Mouse (Mus musculus): ENCODE measurements at regions not wholly inside any gene's neighbourhood (a gene's known extent, or its start where the extent isn't known, plus 50 kb on each side); places are given as distances from the start of the nearest gene placed in this dataset.
A peak's percentile ranks its signal among the peaks of the same experiment; 100 is the strongest.

DNA sequence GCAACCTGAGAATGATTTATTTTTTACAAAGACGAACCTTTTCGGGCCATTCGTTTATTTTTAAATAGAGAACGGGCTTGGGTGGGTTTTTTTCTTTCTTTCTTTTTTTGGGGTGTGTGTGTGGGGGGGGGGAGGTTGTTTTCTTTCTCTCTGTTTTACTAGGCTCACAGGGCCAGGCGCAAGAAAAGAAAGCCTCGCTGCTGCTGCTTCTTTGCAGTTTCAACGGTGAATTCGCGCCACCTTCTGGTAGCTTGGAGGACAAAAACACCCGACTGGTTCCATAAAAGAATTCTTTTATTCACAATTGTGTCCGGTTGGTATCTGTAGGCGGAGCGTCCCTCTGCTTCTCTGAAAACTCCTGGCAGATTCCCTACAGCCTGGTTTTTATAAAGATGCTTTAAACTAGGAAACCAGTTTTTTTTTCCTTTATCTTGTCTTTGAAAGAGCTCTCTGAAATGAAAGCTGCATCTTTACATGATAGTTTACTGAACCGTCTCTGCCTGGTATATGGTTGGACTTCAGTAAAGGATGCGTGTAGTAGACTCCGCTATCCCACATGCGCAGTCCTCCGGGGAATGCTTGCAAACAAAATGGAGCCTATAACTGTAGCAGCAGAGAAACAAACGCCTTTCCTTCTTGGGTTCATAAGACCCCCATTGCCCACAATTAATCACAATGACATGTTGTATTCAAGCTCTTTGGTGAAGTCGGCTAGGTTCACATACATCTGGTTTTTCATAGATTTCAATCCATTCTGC, 151.9 kb downstream of the Insig2 start:
- peak; percentile 93 for DNase-seq (ENCODE audit: low spot score)
- 0 out of 2 replicates have a peak, but pooled peaks cover 4% of the 10 kb centered on the region for H3K4me1 ChIP-seq (replicated peaks; ENCODE audit: control insufficient read depth, insufficient read depth, low read length)
- H3K9me3 ChIP-seq (ENCODE audit: control insufficient read depth, low read length) = no peaks in the 10 kb centered on the region
- peak; percentile 58; the same call in 1 of the 2 replicates for ATAC-seq (ENCODE audit: low FRiP score)
- peaks cover 48% of the 10 kb centered on the region for H3K27me3 ChIP-seq (ENCODE audit: control insufficient read depth, insufficient read depth, low read length)
- no peaks in the 10 kb centered on the region for H3K36me3 ChIP-seq (replicated peaks; ENCODE audit: control insufficient read depth, insufficient read depth)
- peak overlapping the region; percentile 16 for H3K4me2 ChIP-seq (replicated peaks)
- no peak overlapping the region for H3K9ac ChIP-seq
- WGBS = 12% methylated on average over 20 of the region's 20 CpGs
- H3K27ac ChIP-seq = no peak overlapping the region
- H3K4me3 ChIP-seq (replicated peaks; ENCODE audit: low read length) = no peak overlapping the region

DNA sequence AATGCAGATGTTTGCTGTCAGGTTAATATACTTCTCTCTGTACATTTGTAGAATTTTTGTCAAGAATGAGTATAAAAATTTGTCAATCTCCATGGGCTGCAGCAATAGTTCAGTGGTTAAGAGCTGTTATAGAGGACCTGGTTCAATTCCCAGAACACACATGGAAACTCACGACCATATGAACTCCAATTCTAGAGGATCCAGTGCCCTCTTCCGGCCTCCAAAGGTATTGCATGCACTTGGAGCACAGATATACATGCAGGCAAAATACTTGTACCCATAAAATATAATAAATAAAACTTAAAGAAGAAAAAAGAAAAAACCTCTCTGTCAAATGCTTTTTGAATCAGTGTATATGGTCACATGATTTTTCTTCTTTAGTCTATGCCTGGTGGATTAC, 143.5 kb downstream of the Insig2 start:
- no peak overlapping the region for H3K27ac ChIP-seq
- no peak overlapping the region for H3K4me2 ChIP-seq (replicated peaks)
- no peaks in the 10 kb centered on the region for H3K27me3 ChIP-seq (ENCODE audit: control insufficient read depth, insufficient read depth, low read length)
- H3K4me1 ChIP-seq (replicated peaks; ENCODE audit: control insufficient read depth, insufficient read depth, low read length) = no peaks in the 10 kb centered on the region
- no peaks in the 10 kb centered on the region for H3K9me3 ChIP-seq (ENCODE audit: control insufficient read depth, low read length)
- H3K4me3 ChIP-seq (replicated peaks; ENCODE audit: low read length) = no peak overlapping the region
- H3K9ac ChIP-seq = no peak overlapping the region
- no peak for DNase-seq (ENCODE audit: low spot score)
- no peaks in the 10 kb centered on the region for H3K36me3 ChIP-seq (replicated peaks; ENCODE audit: control insufficient read depth, insufficient read depth)
- 60% methylated on average over 2 of the region's 2 CpGs for WGBS
- no peak for ATAC-seq (ENCODE audit: low FRiP score)

DNA sequence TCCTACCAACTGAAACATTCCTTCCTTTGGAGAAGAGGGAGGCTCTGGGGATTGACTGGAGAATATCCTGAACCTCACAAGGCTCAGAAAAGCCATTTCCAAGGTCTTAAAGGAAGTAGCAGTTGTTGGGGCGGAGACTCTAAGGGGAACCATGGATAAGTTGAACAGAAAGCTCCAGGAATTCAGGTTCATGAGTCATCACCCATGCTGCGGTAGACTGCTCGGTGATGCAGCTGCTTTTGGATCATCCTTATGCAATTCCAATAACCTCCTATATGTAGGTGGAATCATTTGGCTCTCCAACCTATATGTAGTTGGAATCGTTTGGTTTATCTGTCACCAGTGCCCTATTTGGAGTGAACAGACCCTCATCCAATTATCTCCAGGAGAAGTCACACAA, 137.6 kb downstream of the Insig2 start:
- no peak for DNase-seq (ENCODE audit: low spot score)
- H3K9me3 ChIP-seq (ENCODE audit: control insufficient read depth, low read length) = no peaks in the 10 kb centered on the region
- no peak overlapping the region for H3K4me3 ChIP-seq (replicated peaks; ENCODE audit: low read length)
- H3K4me2 ChIP-seq (replicated peaks) = no peak overlapping the region
- no peak for ATAC-seq (ENCODE audit: low FRiP score)
- H3K9ac ChIP-seq = no peak overlapping the region
- H3K27me3 ChIP-seq (ENCODE audit: control insufficient read depth, insufficient read depth, low read length) = no peaks in the 10 kb centered on the region
- H3K4me1 ChIP-seq (replicated peaks; ENCODE audit: control insufficient read depth, insufficient read depth, low read length) = no peaks in the 10 kb centered on the region
- no peak overlapping the region for H3K27ac ChIP-seq
- WGBS = 91% methylated on average over 4 of the region's 4 CpGs
- no peaks in the 10 kb centered on the region for H3K36me3 ChIP-seq (replicated peaks; ENCODE audit: control insufficient read depth, insufficient read depth)

DNA sequence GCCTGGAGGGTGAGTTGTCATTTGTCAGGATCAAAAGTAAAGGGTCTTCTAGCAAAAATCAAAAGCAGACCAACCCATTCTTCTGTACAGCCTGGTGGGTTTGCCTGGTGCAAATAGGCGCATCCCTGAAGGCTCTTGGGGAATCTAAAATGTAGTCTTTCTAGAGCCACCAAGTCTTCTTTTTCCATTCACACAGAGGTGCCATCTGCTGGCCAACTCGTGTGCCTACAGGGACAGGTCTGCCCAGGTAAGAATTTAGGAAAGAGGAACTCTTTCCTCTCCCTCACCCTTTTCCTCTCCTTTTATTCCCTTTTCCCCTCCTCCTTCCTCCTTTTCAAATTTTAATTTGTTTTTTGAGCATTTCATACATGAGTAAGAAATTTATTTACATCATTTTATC, 116.5 kb downstream of the Insig2 start:
- WGBS = 22% methylated on average over 2 of the region's 2 CpGs
- Histone ChIP-seq H3K9ac (no peak overlapping the region), H3K9me3 (ENCODE audit: control insufficient read depth, low read length) (no peaks in the 10 kb centered on the region), H3K27me3 (ENCODE audit: control insufficient read depth, insufficient read depth, low read length) (no peaks in the 10 kb centered on the region), H3K27ac (no peak overlapping the region), H3K36me3 (replicated peaks; ENCODE audit: control insufficient read depth, insufficient read depth) (no peaks in the 10 kb centered on the region), H3K4me2 (replicated peaks) (no peak overlapping the region), H3K4me3 (replicated peaks; ENCODE audit: low read length) (no peak overlapping the region), H3K4me1 (replicated peaks; ENCODE audit: control insufficient read depth, insufficient read depth, low read length) (no peaks in the 10 kb centered on the region)
- no peak for ATAC-seq (ENCODE audit: low FRiP score)
- peak; percentile 44 for DNase-seq (ENCODE audit: low spot score)

DNA sequence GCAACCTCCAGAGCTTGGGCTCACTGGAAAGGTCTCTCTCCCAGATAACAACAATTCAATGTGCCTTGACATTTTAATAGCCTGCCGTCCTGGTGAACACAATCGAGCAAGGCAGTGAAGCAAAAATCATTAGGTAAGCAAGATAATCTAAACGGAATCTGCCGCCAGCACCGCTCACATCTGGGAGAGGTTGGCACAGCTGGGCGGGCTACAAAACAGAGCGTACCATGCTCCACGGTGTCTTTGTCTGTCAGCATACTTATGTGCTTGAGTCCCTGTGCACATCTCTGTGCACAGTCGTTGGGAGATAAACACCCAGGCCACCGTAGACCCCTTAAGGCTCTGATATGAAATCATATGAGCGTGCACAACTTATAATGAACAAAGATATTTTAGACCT, 108.1 kb downstream of the Insig2 start:
- Histone ChIP-seq H3K4me1 (replicated peaks; ENCODE audit: control insufficient read depth, insufficient read depth, low read length) (peaks cover 14% of the 10 kb centered on the region; the same call in 1 of the 2 replicates), H3K4me2 (replicated peaks) (no peak overlapping the region), H3K27me3 (ENCODE audit: control insufficient read depth, insufficient read depth, low read length) (no peaks in the 10 kb centered on the region), H3K27ac (peak overlapping the region; percentile 51), H3K36me3 (replicated peaks; ENCODE audit: control insufficient read depth, insufficient read depth) (no peaks in the 10 kb centered on the region), H3K9ac (no peak overlapping the region), H3K9me3 (ENCODE audit: control insufficient read depth, low read length) (no peaks in the 10 kb centered on the region), H3K4me3 (replicated peaks; ENCODE audit: low read length) (no peak overlapping the region)
- DNase-seq (ENCODE audit: low spot score) = no peak
- ATAC-seq (ENCODE audit: low FRiP score) = no peak
- 71% methylated on average over 11 of the region's 11 CpGs for WGBS

DNA sequence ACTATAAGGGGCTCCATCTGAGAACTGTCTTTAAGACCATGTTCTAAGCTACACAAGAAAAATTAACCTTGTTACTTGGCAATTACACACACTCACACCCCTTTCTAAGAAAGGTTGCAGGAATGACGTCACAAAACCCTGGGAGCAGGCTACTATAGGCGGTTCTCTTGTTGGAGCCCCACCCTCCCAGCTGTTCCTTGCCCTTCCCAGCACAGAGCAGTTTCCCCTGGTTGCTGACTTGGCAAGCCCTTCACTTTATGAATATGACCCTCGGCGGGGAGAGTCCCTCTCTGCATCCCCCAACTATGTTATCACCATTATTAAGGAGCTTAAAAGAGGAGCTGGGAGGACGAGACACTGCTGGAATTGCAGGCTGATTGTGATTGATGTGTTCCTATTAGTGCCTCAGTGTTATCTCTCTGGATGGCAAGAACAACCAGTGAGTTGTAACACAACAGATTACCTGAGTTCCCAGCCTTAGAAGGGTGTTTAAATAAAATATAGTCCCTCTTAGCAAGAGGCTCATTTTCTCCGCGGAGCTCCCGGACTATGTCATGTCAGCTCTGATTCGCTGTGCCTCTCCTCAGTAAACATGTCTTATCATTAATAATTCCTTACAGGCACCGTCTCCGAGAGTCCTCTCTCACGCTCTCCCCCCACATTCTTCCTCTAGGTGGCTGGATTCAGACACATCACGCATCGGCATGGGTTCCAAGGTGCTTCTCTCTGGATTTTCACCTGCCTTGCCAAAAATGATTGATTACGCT, 105.7 kb downstream of the Insig2 start:
- H3K9ac ChIP-seq = 0 out of 2 replicates have a peak overlapping the region, but pooled peaks have one; percentile 8
- H3K9me3 ChIP-seq (ENCODE audit: control insufficient read depth, low read length) = no peaks in the 10 kb centered on the region
- ATAC-seq (ENCODE audit: low FRiP score) = peak; percentile 64
- WGBS = 52% methylated on average over 15 of the region's 15 CpGs
- peak overlapping the region; percentile 37 for H3K4me2 ChIP-seq (replicated peaks)
- H3K27me3 ChIP-seq (ENCODE audit: control insufficient read depth, insufficient read depth, low read length) = no peaks in the 10 kb centered on the region
- H3K4me1 ChIP-seq (replicated peaks; ENCODE audit: control insufficient read depth, insufficient read depth, low read length) = peaks cover 14% of the 10 kb centered on the region; the same call in 1 of the 2 replicates
- H3K27ac ChIP-seq = peak overlapping the region; percentile 64
- peak; percentile 52 for DNase-seq (ENCODE audit: low spot score)
- no peak overlapping the region for H3K4me3 ChIP-seq (replicated peaks; ENCODE audit: low read length)
- no peaks in the 10 kb centered on the region for H3K36me3 ChIP-seq (replicated peaks; ENCODE audit: control insufficient read depth, insufficient read depth)

DNA sequence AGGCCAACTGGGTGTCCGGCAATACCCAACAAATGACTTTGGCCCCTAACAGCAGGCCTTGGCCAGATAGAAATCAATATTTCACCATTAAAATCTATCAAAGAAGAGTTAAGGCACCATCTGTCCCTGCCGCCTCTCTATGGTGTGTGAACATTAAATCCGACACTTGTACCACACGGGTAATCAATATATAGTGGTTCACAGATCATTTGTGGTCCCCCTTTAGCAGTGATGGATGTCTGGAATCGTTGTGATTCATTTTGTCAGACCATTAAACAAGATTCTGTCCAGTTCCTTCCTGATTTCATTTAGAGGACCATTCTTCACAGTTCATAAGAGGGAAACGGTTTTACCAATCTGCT, 105.2 kb downstream of the Insig2 start:
- Histone ChIP-seq H3K27ac (peak overlapping the region; percentile 64), H3K27me3 (ENCODE audit: control insufficient read depth, insufficient read depth, low read length) (no peaks in the 10 kb centered on the region), H3K36me3 (replicated peaks; ENCODE audit: control insufficient read depth, insufficient read depth) (no peaks in the 10 kb centered on the region), H3K9me3 (ENCODE audit: control insufficient read depth, low read length) (no peaks in the 10 kb centered on the region), H3K4me1 (replicated peaks; ENCODE audit: control insufficient read depth, insufficient read depth, low read length) (peaks cover 14% of the 10 kb centered on the region; the same call in 1 of the 2 replicates), H3K9ac (0 out of 2 replicates have a peak overlapping the region, but pooled peaks have one; percentile 8), H3K4me3 (replicated peaks; ENCODE audit: low read length) (no peak overlapping the region), H3K4me2 (replicated peaks) (peak overlapping the region; percentile 37)
- DNase-seq (ENCODE audit: low spot score) = no peak
- 64% methylated on average over 6 of the region's 6 CpGs for WGBS
- no peak for ATAC-seq (ENCODE audit: low FRiP score)

DNA sequence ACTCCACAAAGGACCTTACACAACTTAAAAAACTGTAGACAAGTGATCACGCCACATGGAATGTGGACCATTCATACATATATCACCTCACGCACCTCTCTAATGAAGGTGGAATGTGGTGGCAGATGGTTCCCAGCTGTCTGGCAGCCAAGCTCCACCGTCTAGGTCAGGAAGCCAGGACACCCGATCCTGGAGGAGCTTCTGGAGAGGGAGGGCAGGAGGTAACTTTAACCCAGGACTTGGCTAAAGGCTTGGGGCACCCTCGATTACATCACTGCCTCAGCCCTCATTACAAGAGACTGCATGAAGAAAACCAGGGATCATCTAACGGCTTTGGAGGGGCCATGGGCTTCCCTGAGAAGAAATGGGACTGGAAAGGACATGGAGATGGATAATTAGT, 88.8 kb downstream of the Insig2 start:
- Histone ChIP-seq H3K9me3 (ENCODE audit: control insufficient read depth, low read length) (no peaks in the 10 kb centered on the region), H3K4me1 (replicated peaks; ENCODE audit: control insufficient read depth, insufficient read depth, low read length) (no peaks in the 10 kb centered on the region), H3K4me2 (replicated peaks) (no peak overlapping the region), H3K4me3 (replicated peaks; ENCODE audit: low read length) (no peak overlapping the region), H3K9ac (no peak overlapping the region), H3K27me3 (ENCODE audit: control insufficient read depth, insufficient read depth, low read length) (no peaks in the 10 kb centered on the region), H3K27ac (no peak overlapping the region), H3K36me3 (replicated peaks; ENCODE audit: control insufficient read depth, insufficient read depth) (no peaks in the 10 kb centered on the region)
- whole genome bisulfite sequencing = 76% methylated on average over 6 of the region's 6 CpGs
- ATAC-seq (ENCODE audit: low FRiP score) = no peak
- no peak for DNase-seq (ENCODE audit: low spot score)

DNA sequence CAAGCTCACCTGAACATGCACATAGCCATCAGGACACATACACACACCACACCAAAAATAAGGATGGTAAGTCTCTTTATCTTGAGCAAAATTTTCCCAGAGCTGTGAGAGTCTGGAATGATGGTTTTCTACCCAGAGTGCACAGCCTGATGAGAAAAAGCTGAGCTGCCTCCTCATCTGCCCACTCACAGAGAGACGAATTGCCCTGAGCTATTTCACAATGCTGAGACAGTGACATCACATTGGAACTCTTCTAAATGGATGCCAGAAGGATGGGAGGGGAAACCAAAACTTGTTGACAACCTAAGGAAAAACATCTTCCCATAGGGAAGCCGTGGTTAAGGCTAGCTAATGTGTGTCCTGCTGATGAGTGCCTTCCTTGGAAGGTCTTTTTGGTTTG, 84.8 kb downstream of the Insig2 start:
- DNase-seq (ENCODE audit: low spot score) = no peak
- WGBS = 80% methylated on average over 2 of the region's 2 CpGs
- H3K27me3 ChIP-seq (ENCODE audit: control insufficient read depth, insufficient read depth, low read length) = no peaks in the 10 kb centered on the region
- H3K9me3 ChIP-seq (ENCODE audit: control insufficient read depth, low read length) = no peaks in the 10 kb centered on the region
- H3K36me3 ChIP-seq (replicated peaks; ENCODE audit: control insufficient read depth, insufficient read depth) = no peaks in the 10 kb centered on the region
- H3K4me3 ChIP-seq (replicated peaks; ENCODE audit: low read length) = no peak overlapping the region
- H3K27ac ChIP-seq = no peak overlapping the region
- no peaks in the 10 kb centered on the region for H3K4me1 ChIP-seq (replicated peaks; ENCODE audit: control insufficient read depth, insufficient read depth, low read length)
- H3K9ac ChIP-seq = no peak overlapping the region
- no peak for ATAC-seq (ENCODE audit: low FRiP score)
- H3K4me2 ChIP-seq (replicated peaks) = no peak overlapping the region
